Mouse (Mus musculus): ENCODE results near the gene Alk. TPM values are rescaled to one million over a fixed set of nuclear protein-coding genes. Genes with fewer than 3 reads are reported as not detected.

Alk gene
- polyA plus RNA-seq, 1 experiment from 2014 or later, result 0.11 TPM

DNA sequence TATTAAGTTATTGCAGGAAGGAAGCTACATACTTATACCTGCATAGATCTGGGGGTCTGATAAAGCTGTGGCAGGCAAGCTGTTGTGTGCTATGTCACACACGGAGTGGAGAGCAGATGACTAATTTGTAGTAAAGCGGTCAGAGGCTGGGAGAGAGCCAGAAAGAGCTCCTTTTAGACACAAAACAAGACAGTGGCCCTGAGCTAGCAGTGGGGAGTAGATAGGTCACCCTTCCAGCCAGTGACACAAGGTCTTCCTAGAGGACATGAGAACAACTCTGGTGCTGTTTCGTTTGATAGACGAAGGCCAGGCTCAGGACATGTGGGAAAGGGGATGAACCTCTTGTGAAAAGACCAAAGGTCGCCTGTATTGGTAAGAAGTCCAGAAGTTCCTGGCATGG lies 596.0 kb downstream of the Alk start:
- Histone ChIP-seq H3K4me3 (ENCODE audit: low read length) (no peak overlapping the region), H3K36me3 (ENCODE audit: control insufficient read depth, insufficient read depth, low read length) (no peaks in the 10 kb centered on the region), H3K4me1 (ENCODE audit: control insufficient read depth, insufficient read depth, low read length) (no peaks in the 10 kb centered on the region), H3K27ac (ENCODE audit: low read depth, low read length) (no peak overlapping the region), H3K4me2 (replicated peaks; ENCODE audit: low read depth, low read length) (no peak overlapping the region), H3K9me3 (ENCODE audit: control insufficient read depth, low read length) (no peaks in the 10 kb centered on the region), H3K9ac (ENCODE audit: low read depth, low read length) (no peak overlapping the region), H3K27me3 (ENCODE audit: control insufficient read depth, insufficient read depth, low read length) (no peaks in the 10 kb centered on the region)
- 82% methylated on average over 5 of the region's 5 CpGs for WGBS
- ATAC-seq (ENCODE audit: low FRiP score, low TSS enrichment), result no peak

GRCm38 (mm10) chr17:72005365-72005764 lies 599.1 kb downstream of the Alk start:
- no peaks in the 10 kb centered on the region for H3K9me3 ChIP-seq (ENCODE audit: control insufficient read depth, low read length)
- no peak overlapping the region for H3K4me2 ChIP-seq (replicated peaks; ENCODE audit: low read depth, low read length)
- ATAC-seq (ENCODE audit: low FRiP score, low TSS enrichment), result no peak
- no peak overlapping the region for H3K27ac ChIP-seq (ENCODE audit: low read depth, low read length)
- no peaks in the 10 kb centered on the region for H3K36me3 ChIP-seq (ENCODE audit: control insufficient read depth, insufficient read depth, low read length)
- H3K27me3 ChIP-seq (ENCODE audit: control insufficient read depth, insufficient read depth, low read length), result no peaks in the 10 kb centered on the region
- WGBS, result 69% methylated on average over 6 of the region's 6 CpGs
- H3K4me3 ChIP-seq (ENCODE audit: low read length), result no peak overlapping the region
- H3K4me1 ChIP-seq (ENCODE audit: control insufficient read depth, insufficient read depth, low read length), result no peaks in the 10 kb centered on the region
- no peak overlapping the region for H3K9ac ChIP-seq (ENCODE audit: low read depth, low read length)

GRCm38 (mm10) chr17:71999527-72000482 lies 604.6 kb downstream of the Alk start:
- Histone ChIP-seq H3K36me3 (ENCODE audit: control insufficient read depth, insufficient read depth, low read length) (no peaks in the 10 kb centered on the region), H3K9me3 (ENCODE audit: control insufficient read depth, low read length) (no peaks in the 10 kb centered on the region), H3K27ac (ENCODE audit: low read depth, low read length) (peak overlapping the region; percentile 67), H3K9ac (ENCODE audit: low read depth, low read length) (no peak overlapping the region), H3K27me3 (ENCODE audit: control insufficient read depth, insufficient read depth, low read length) (no peaks in the 10 kb centered on the region), H3K4me2 (replicated peaks; ENCODE audit: low read depth, low read length) (no peak overlapping the region), H3K4me1 (ENCODE audit: control insufficient read depth, insufficient read depth, low read length) (0 out of 2 replicates have a peak, but pooled peaks cover 6% of the 10 kb centered on the region), H3K4me3 (ENCODE audit: low read length) (no peak overlapping the region)
- peak; percentile 83 for ATAC-seq (ENCODE audit: low FRiP score, low TSS enrichment)
- 27% methylated on average over 5 of the region's 5 CpGs for WGBS

DNA sequence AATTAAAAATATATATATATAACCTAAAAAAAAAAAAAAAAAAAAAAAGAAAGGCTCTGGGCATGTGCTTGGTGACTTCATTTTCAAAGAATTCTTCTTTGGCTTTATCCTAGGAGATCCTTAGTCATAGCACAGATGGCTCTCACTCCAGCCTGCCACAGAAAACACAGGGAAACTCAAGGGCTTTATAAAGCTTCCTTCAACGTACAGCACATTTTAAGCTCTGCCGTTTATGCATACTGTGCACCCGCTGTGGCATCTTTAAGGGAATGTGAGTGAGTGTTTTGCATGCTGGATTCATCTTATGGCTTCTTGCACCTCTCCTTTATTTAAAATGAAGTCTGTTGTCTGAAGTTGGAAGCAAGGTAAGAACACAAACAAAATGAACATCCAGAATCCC lies 606.7 kb downstream of the Alk start:
- WGBS, result 89% methylated on average over 3 of the region's 3 CpGs

DNA sequence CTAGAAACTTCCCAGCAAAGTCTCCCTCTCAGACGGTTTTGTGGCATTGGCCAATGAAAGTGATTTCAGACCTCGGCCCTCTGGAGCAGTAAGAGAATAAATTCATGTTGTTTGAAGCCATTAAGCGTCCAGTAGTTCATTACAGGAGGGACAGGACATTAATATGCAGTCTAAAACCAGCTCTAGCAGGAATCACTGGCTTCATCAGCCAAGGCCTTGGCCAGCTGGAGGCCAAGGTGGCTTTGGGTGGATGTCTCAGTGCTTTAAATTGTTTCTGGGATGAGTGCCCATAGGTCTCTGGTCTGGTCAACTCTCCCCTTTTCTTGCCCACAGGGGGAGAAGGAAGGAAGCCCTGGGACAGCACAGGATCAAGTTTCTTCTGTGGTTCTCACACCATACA lies 608.9 kb downstream of the Alk start:
- peaks cover 6% of the 10 kb centered on the region; the same call in 1 of the 2 replicates for H3K4me1 ChIP-seq (ENCODE audit: control insufficient read depth, insufficient read depth, low read length)
- no peak overlapping the region for H3K4me2 ChIP-seq (replicated peaks; ENCODE audit: low read depth, low read length)
- H3K36me3 ChIP-seq (ENCODE audit: control insufficient read depth, insufficient read depth, low read length), result no peaks in the 10 kb centered on the region
- WGBS, result 52% methylated on average over 3 of the region's 3 CpGs
- H3K27me3 ChIP-seq (ENCODE audit: control insufficient read depth, insufficient read depth, low read length), result no peaks in the 10 kb centered on the region
- H3K9me3 ChIP-seq (ENCODE audit: control insufficient read depth, low read length), result no peaks in the 10 kb centered on the region
- H3K27ac ChIP-seq (ENCODE audit: low read depth, low read length), result no peak overlapping the region
- H3K4me3 ChIP-seq (ENCODE audit: low read length), result no peak overlapping the region
- H3K9ac ChIP-seq (ENCODE audit: low read depth, low read length), result no peak overlapping the region
- no peak for ATAC-seq (ENCODE audit: low FRiP score, low TSS enrichment)

More for the DNA sequence above, 606.7 kb downstream of the Alk start:
- ATAC-seq (ENCODE audit: low FRiP score, low TSS enrichment), result no peak
- H3K27ac ChIP-seq (ENCODE audit: low read depth, low read length), result no peak overlapping the region
- H3K27me3 ChIP-seq (ENCODE audit: control insufficient read depth, insufficient read depth, low read length), result no peaks in the 10 kb centered on the region
- H3K4me2 ChIP-seq (replicated peaks; ENCODE audit: low read depth, low read length), result no peak overlapping the region
- no peaks in the 10 kb centered on the region for H3K36me3 ChIP-seq (ENCODE audit: control insufficient read depth, insufficient read depth, low read length)
- H3K4me1 ChIP-seq (ENCODE audit: control insufficient read depth, insufficient read depth, low read length), result 0 out of 2 replicates have a peak, but pooled peaks cover 6% of the 10 kb centered on the region
- no peak overlapping the region for H3K9ac ChIP-seq (ENCODE audit: low read depth, low read length)
- no peaks in the 10 kb centered on the region for H3K9me3 ChIP-seq (ENCODE audit: control insufficient read depth, low read length)
- H3K4me3 ChIP-seq (ENCODE audit: low read length), result no peak overlapping the region

DNA sequence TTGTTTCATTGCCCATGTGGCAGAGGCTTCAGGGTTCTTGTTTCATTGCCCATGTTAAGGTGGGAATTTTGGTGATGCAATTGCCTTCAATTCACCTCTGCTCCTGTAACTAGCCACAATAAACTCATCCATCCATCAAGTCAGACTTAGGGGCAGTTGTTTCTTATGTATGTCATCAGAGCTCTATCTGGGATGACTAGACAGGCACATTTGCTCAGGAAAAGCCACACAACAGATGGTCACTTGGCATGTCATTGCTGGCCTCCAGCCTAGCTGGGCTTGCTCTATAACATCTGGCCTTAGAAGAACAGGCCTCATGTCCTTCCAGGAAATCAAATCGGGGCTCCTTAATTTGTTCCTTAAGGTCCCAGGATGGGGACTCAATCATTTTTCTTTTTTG lies 610.3 kb downstream of the Alk start:
- no peak overlapping the region for H3K4me3 ChIP-seq (ENCODE audit: low read length)
- whole genome bisulfite sequencing, result 80% methylated on average over 1 of the region's 1 CpGs
- no peak overlapping the region for H3K9ac ChIP-seq (ENCODE audit: low read depth, low read length)
- no peak for ATAC-seq (ENCODE audit: low FRiP score, low TSS enrichment)
- H3K27ac ChIP-seq (ENCODE audit: low read depth, low read length), result no peak overlapping the region
- H3K27me3 ChIP-seq (ENCODE audit: control insufficient read depth, insufficient read depth, low read length), result no peaks in the 10 kb centered on the region
- H3K9me3 ChIP-seq (ENCODE audit: control insufficient read depth, low read length), result no peaks in the 10 kb centered on the region
- no peak overlapping the region for H3K4me2 ChIP-seq (replicated peaks; ENCODE audit: low read depth, low read length)
- H3K36me3 ChIP-seq (ENCODE audit: control insufficient read depth, insufficient read depth, low read length), result no peaks in the 10 kb centered on the region
- H3K4me1 ChIP-seq (ENCODE audit: control insufficient read depth, insufficient read depth, low read length), result peaks cover under 1% of the 10 kb centered on the region; the same call in 1 of the 2 replicates

DNA sequence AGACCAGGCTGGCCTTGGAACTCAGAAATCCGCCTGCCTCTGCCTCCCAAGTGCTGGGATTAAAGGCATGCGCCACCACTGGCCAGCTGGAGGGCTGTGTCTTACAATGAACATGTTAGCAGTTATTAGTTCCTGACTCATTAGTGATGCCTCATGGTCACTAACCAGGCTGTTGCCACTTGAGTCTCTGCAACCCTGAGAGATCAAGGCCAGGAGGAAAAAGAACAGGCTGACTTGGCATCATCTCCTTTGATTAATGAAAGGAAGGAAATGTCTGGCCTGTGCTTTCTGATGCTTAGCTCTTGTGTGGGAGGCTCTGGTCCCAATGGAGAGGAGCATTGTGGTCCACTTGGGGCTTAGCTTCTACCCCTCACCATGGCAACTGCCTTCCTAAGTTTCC lies 611.4 kb downstream of the Alk start:
- no peak for ATAC-seq (ENCODE audit: low FRiP score, low TSS enrichment)
- no peak overlapping the region for H3K27ac ChIP-seq (ENCODE audit: low read depth, low read length)

GRCm38 (mm10) chr17:71991260-71991659 lies 613.2 kb downstream of the Alk start:
- no peak overlapping the region for H3K9ac ChIP-seq (ENCODE audit: low read depth, low read length)
- H3K4me2 ChIP-seq (replicated peaks; ENCODE audit: low read depth, low read length), result no peak overlapping the region
- H3K36me3 ChIP-seq (ENCODE audit: control insufficient read depth, insufficient read depth, low read length), result no peaks in the 10 kb centered on the region
- H3K4me1 ChIP-seq (ENCODE audit: control insufficient read depth, insufficient read depth, low read length), result peaks cover 9% of the 10 kb centered on the region; the same call in 1 of the 2 replicates
- no peak overlapping the region for H3K27ac ChIP-seq (ENCODE audit: low read depth, low read length)
- no peaks in the 10 kb centered on the region for H3K9me3 ChIP-seq (ENCODE audit: control insufficient read depth, low read length)
- no peak for ATAC-seq (ENCODE audit: low FRiP score, low TSS enrichment)
- H3K27me3 ChIP-seq (ENCODE audit: control insufficient read depth, insufficient read depth, low read length), result no peaks in the 10 kb centered on the region
- 59% methylated on average over 3 of the region's 3 CpGs for WGBS
- no peak overlapping the region for H3K4me3 ChIP-seq (ENCODE audit: low read length)

More for the DNA sequence above, 611.4 kb downstream of the Alk start:
- no peak overlapping the region for H3K4me2 ChIP-seq (replicated peaks; ENCODE audit: low read depth, low read length)
- WGBS, result 95% methylated on average over 2 of the region's 2 CpGs
- H3K4me1 ChIP-seq (ENCODE audit: control insufficient read depth, insufficient read depth, low read length), result no peaks in the 10 kb centered on the region; the same call in 1 of the 2 replicates
- no peaks in the 10 kb centered on the region for H3K9me3 ChIP-seq (ENCODE audit: control insufficient read depth, low read length)
- H3K4me3 ChIP-seq (ENCODE audit: low read length), result no peak overlapping the region
- no peaks in the 10 kb centered on the region for H3K36me3 ChIP-seq (ENCODE audit: control insufficient read depth, insufficient read depth, low read length)
- no peak overlapping the region for H3K9ac ChIP-seq (ENCODE audit: low read depth, low read length)
- H3K27me3 ChIP-seq (ENCODE audit: control insufficient read depth, insufficient read depth, low read length), result no peaks in the 10 kb centered on the region

GRCm38 (mm10) chr17:71990176-71990720 lies 614.2 kb downstream of the Alk start:
- Histone ChIP-seq H3K4me3 (ENCODE audit: low read length) (no peak overlapping the region), H3K4me2 (replicated peaks; ENCODE audit: low read depth, low read length) (no peak overlapping the region), H3K9me3 (ENCODE audit: control insufficient read depth, low read length) (no peaks in the 10 kb centered on the region), H3K27ac (ENCODE audit: low read depth, low read length) (no peak overlapping the region), H3K4me1 (ENCODE audit: control insufficient read depth, insufficient read depth, low read length) (peaks cover 14% of the 10 kb centered on the region; the same call in 1 of the 2 replicates), H3K36me3 (ENCODE audit: control insufficient read depth, insufficient read depth, low read length) (no peaks in the 10 kb centered on the region), H3K9ac (ENCODE audit: low read depth, low read length) (no peak overlapping the region), H3K27me3 (ENCODE audit: control insufficient read depth, insufficient read depth, low read length) (no peaks in the 10 kb centered on the region)
- ATAC-seq (ENCODE audit: low FRiP score, low TSS enrichment), result no peak
- WGBS, result 79% methylated on average over 4 of the region's 4 CpGs
